In the genomic region with DNA sequence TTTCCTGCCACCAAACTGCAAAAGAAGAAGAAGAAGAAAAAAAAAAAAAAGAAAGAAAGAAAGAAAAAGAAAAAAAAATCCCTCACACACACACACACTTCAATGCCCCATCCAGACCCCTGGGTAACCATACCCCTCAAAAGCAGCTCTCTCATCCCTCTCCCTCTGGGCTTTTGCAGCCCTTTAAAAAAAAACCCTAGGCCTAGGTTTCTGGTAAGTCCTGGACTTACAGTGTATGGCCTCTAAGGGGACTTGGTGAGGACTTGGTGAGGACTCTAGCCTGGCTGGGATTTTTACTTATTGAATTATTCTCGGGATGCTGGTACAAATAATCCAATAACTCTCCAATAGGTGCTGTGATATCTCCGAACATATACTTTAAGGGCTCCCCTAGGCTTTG, we compare ENCODE assay signal across 8 mouse cellular contexts. TPM values are rescaled to one million over a fixed set of nuclear protein-coding genes. Genes with fewer than 3 reads are reported as not detected.
DNase-seq lines count a peak whose midpoint lies in the region; ATAC-seq and TF ChIP-seq lines count a peak whose summit lies in the region.
"Had no signal": no experiment of that assay in that cellular context is flagged by ENCODE, and none has a peak within 500 bp of the region (broad histone marks: within the 10 kb centered on the region; RNA-seq: fewer than 3 reads in every experiment).

No protein-coding gene starts in this region.

- H3K4me1 ChIP-seq in neural tube, embryonic 11.5 days (ENCODE audit: control insufficient read depth, insufficient read depth, low read length) = no peaks in the 10 kb centered on the region
- H3K4me1 ChIP-seq in hindbrain, embryonic 10.5 days (replicated peaks) = no peaks in the 10 kb centered on the region; the same call in 1 of the 2 replicates
- no peaks in the 10 kb centered on the region for H3K4me1 ChIP-seq in liver, embryonic 14.5 days (replicated peaks; ENCODE audit: control insufficient read depth in 2 of 2, insufficient read depth in 2 of 2, low read length in 1 of 2)

- ATAC-seq in neural tube, embryonic 11.5 days (ENCODE audit: insufficient read depth, low FRiP score, low TSS enrichment) = no peak
- no peak for ATAC-seq in liver, embryonic 14.5 days (ENCODE audit: insufficient read depth)

- H3K27ac ChIP-seq in neural tube, embryonic 11.5 days (ENCODE audit: low read depth, low read length) = no peak overlapping the region
- H3K27ac ChIP-seq in hindbrain, embryonic 10.5 days = 0 out of 2 replicates have a peak overlapping the region, but pooled peaks have one; percentile 86
- H3K27ac ChIP-seq in liver, embryonic 14.5 days = no peak overlapping the region
- H3K27ac ChIP-seq: heart, adult 2 months had no signal

- H3K27me3 ChIP-seq in neural tube, embryonic 11.5 days (ENCODE audit: control insufficient read depth, insufficient read depth, low read length) = no peaks in the 10 kb centered on the region
- peaks cover 50% of the 10 kb centered on the region for H3K27me3 ChIP-seq in hindbrain, embryonic 10.5 days (ENCODE audit: insufficient read depth, poor library complexity, severe bottlenecking)
- no peaks in the 10 kb centered on the region for H3K27me3 ChIP-seq in liver, embryonic 14.5 days (ENCODE audit: control insufficient read depth, insufficient read depth, low read length)

- no peak for TF ChIP-seq EP300 in liver, embryonic 14.5 days (IDR thresholded peaks at IDR 0.05; ENCODE audit: low read depth)

- no peak overlapping the region for H3K9ac ChIP-seq in neural tube, embryonic 11.5 days (ENCODE audit: low read length)
- no peak overlapping the region for H3K9ac ChIP-seq in liver, embryonic 14.5 days (replicated peaks)

- H3K9me3 ChIP-seq in neural tube, embryonic 11.5 days (ENCODE audit: control insufficient read depth, low read length) = no peaks in the 10 kb centered on the region
- no peaks in the 10 kb centered on the region for H3K9me3 ChIP-seq in hindbrain, embryonic 10.5 days
- H3K9me3 ChIP-seq in liver, embryonic 14.5 days (ENCODE audit: control insufficient read depth, low read length) = no peaks in the 10 kb centered on the region

- no peak for DNase-seq in neural tube, embryonic 11.5 days (ENCODE audit: low spot score)
- DNase-seq in neural tube, embryonic 10.5 days (ENCODE audit: extremely low spot score, low spot score) = no peak
- DNase-seq in hindbrain, embryonic 10.5 days (ENCODE audit: low spot score) = no peak
- no peak for DNase-seq in liver, embryonic 14.5 days (ENCODE audit: low read depth in 3 of 3, low spot score in 3 of 3)
- DNase-seq in gastrocnemius, postnatal 4 days (ENCODE audit: low spot score in 2 of 2) = no peak
- no peak for DNase-seq in urinary bladder, adult 2 months (ENCODE audit: low spot score)
- no peak for DNase-seq in frontal cortex, postnatal 10 days (ENCODE audit: low spot score in 2 of 2)

- no peak overlapping the region for H3K4me3 ChIP-seq in neural tube, embryonic 11.5 days (ENCODE audit: low read depth, low read length)
- H3K4me3 ChIP-seq in hindbrain, embryonic 10.5 days = peak overlapping the region; percentile 49; the same call in 1 of the 2 replicates
- no peak overlapping the region for H3K4me3 ChIP-seq in liver, embryonic 14.5 days (ENCODE audit: insufficient read depth in 1 of 2, low read depth in 2 of 2, low read length in 2 of 2)
- H3K4me3 ChIP-seq: heart, adult 2 months had no signal

- 75% methylated on average over 2 of the region's 2 CpGs for WGBS in neural tube, embryonic 11.5 days
- 75% methylated on average over 2 of the region's 2 CpGs for WGBS in hindbrain, embryonic 10.5 days
- 61% methylated on average over 2 of the region's 2 CpGs for WGBS in liver, embryonic 14.5 days (ENCODE audit: insufficient replicate concordance)

- H3K4me2 ChIP-seq in neural tube, embryonic 11.5 days (ENCODE audit: low read depth) = peak overlapping the region; percentile 42
- H3K4me2 ChIP-seq in liver, embryonic 14.5 days (ENCODE audit: low read depth) = peak overlapping the region; percentile 54

- TF ChIP-seq CTCF in liver, embryonic 14.5 days (IDR thresholded peaks at IDR 0.05; ENCODE audit: low read depth) = no peak

- H3K36me3 ChIP-seq in neural tube, embryonic 11.5 days (ENCODE audit: control insufficient read depth, insufficient read depth, low read length) = no peaks in the 10 kb centered on the region
- no peaks in the 10 kb centered on the region for H3K36me3 ChIP-seq in hindbrain, embryonic 10.5 days
- no peaks in the 10 kb centered on the region for H3K36me3 ChIP-seq in liver, embryonic 14.5 days (replicated peaks; ENCODE audit: control insufficient read depth, insufficient read depth, low read depth)

RNA-seq across cellular contexts. Expression of gene Spin4, which starts 35.6 kb away (rescaled TPM):
- polyA plus RNA-seq in neural tube, embryonic 11.5 days (2014; fragmentation: Nextera tagmentation; extraction: Ambion mirVana) = 7.8 and 9.4 TPM in 2 replicates
- 4.6 and 5.4 TPM in 2 replicates for polyA plus RNA-seq in hindbrain, embryonic 10.5 days (2016; fragmentation: Nextera tagmentation; extraction: Ambion mirVana)
- 0.17 and 0.23 TPM in 2 replicates for polyA plus RNA-seq in liver, embryonic 14.5 days (2012; rRNA removed)
- polyA plus RNA-seq in liver, embryonic 14.5 days (2014; fragmentation: Nextera tagmentation; extraction: Ambion mirVana) = 0.76 and 0.94 TPM in 2 replicates
- total RNA-seq in gastrocnemius, postnatal 4 days (2021) = 1 to 10 TPM; 5.0 to 5.4 TPM
- polyA plus RNA-seq in urinary bladder, adult 2 months (2012; rRNA removed) = 4.6 TPM in 2 replicates
